Mouse (Mus musculus): ENCODE measurements around the gene Dus4l.

- no peak for TF ChIP-seq CTCF (IDR thresholded peaks at IDR 0.05; ENCODE audit: control insufficient read depth, insufficient read depth, low read length)
- no peak for TF ChIP-seq POLR2A (IDR thresholded peaks at IDR 0.05; ENCODE audit: borderline replicate concordance, control insufficient read depth, low read depth, low read length)
Measured at GRCm38 (mm10) chr12:31620106-31620505, 34.5 kb downstream of the Dus4l start.

Data from bone marrow, adult 2 months (tissue).